Mouse (Mus musculus): ENCODE measurements around the gene Naaladl2.

DNA sequence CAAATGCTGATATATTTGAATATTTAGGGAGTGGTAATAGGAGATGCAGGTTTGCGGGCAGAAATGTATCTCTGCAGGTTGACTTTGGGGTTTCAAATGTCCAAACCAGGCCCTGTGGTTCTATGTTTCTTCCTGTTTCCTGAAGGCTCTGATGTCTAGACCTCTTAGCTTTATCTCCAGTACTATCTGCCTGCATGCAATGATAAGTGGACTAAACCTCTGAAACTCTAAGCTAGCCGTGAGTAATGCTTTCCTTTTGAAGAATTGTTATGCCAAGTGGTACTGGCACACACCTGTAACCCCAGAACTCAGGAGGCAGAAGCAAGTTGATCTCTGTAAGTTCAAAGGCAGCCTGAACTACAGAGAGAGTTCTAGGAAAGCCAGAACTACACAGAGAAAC, 291.1 kb downstream of the Naaladl2 start:
- TF ChIP-seq GATA1 (IDR thresholded peaks at IDR 0.05; ENCODE audit: borderline replicate concordance, low read length) (no peak), FLI1 (IDR thresholded peaks at IDR 0.05; ENCODE audit: low read length) (no peak)
